Mouse (Mus musculus): ENCODE measurements at regions not wholly inside any gene's neighbourhood (a gene's known extent, or its start where the extent isn't known, plus 50 kb on each side); places are given as distances from the start of the nearest gene placed in this dataset.

DNA sequence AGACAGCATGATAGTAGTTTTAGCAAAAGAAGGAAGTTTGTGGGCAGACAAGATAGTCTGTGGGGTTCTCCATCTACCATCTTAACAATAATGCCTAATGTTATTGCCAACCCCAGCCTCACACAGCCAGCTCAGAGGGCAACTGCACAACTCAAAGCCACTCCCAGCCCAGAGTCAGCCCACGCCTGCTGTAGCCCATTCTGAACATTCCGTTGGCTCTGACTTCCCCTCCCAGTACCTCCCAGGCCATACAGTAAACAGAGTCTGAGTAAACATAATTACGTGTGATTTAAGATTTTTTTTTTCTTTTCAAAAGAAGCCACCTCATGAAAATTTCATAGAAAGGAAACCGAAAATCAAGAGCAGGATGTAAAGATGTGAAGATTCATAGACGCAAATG, 222.3 kb upstream of the Jarid2 start:
- peak; percentile 94 for DNase-seq (ENCODE audit: low read depth)

DNA sequence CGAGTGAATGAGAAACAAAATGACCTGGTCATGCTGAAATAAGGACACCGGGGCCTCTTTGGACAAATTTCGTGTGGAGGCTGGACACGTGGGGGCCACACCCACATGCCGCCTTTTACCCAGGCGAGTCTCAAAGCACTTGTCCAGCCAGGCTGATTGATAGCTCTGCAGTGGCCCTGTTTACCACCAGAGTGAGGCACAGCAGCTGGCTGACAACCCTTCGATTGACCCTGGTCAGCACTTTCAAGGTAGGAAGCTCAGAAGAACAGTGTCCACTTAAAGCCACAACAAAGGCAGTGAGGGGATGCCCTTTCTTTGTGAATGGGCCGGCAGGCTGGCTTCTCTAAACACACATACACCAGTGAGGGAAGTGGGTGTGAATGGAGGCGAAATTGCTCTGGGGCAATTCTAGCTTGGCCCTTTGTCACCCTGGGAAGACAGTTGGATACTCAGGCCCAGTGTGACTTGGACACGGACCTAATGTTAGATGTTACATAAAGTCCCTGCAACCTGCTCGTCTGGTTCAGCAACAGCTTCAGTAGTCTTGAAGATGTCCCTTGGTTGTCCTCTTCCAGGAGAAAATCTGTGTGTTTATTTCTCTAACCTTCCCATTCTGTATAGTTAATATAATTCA, 219.6 kb upstream of the Jarid2 start:
- no peak for DNase-seq (ENCODE audit: low read depth)

DNA sequence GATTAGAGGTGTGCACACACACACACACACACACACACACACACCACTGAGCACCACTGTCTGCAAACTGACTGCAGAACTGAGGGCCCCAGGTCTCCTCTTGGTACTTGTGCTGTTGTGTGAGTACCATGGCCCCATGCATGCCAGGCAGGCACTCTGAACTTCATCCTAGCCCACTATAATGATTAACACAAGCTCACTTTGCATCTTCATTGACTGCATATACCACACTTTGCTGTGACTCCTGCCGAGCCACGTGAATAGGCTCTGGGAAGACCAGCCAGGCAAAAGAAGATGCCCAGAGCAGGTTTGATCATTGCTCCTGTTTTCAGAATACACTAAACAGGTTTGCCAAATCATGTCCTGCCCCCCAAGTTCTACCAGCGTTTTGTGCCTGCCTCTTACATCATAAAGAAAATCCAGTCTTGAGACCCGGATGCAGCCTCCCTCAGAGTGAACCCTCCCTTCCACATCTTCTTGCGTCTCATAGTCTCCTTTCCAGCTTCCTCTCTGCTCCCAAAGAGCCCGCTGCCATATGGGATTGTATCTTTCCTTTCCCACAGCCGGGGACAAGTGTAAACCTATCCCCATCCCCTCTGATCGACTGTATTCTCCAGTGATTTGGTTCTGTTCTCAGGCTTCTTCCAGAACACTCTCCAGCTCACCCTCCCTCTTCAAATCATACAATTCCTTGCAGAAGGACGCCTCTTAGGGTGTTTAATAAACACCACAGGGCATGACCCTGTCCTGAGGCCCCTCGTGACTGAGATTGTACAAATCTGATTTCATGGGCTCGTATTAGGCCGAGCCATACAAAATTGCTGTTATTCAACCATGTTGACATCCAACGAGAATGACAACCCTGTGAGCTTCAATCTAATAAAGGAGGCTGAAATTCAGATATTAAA, 215.6 kb upstream of the Jarid2 start:
- no peak for DNase-seq (ENCODE audit: low read depth)

DNA sequence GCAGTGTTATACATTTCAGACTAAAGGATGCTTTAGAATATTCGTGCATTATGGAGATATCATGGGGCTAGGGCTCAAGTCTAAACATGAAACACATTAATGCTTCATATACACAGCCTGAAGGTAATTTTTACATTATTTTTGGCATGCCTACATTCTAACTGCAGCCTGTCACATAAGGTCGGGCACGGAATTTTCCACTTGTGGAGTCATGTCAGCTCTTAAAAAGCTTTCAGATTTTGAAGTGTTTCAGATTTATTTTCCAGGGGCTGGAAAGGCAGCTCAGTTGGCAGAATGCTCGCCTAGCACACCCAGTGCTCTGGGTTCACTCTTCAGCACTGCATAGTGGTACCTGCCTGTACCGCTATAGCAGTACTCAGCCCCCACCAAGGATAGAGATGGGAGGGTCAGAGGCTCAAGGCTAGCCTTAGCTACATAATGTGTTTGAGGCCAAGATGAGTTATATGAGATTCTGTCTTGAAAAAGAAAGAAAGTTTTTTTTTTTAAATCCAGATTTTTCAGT, 214.6 kb upstream of the Jarid2 start:
- no peak for DNase-seq (ENCODE audit: low read depth)

DNA sequence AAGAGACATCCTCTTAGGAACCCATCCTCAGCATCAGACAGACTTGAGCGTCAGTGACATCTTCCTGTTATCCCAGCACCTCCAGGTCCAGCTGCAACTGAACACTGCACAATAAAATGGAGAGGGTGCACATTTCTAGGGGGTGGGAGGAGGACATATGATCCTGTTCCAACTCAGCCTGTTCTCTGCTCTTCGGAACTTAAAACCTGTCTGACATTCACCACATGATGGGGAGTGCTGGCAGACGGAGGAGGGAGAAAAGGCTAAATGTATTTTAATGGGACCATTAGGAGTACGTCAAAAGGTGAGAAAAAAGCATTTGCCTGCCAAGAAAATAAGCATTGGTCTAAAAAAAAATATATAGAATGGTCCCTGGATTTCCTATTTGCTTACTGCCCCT, 212.4 kb upstream of the Jarid2 start:
- no peak for DNase-seq (ENCODE audit: low read depth)

DNA sequence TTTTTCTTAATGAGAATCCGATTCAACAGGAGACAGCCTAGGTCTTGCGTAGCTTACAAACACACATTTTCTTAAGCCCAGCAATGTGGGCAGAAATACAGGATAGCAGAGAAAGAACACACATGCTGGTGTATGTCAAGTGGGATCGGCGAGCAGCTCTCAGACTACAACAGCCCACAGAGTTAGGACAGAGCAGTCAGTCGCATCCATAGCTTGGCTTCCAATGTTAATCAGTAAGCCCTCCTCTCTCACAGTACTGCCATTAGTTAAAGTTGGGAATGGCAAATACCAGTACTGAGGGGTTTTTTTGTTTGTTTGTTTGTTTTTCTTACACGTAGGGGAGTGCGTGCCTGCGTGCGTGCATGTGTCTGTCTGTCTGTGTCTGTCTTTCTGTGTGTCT, 212.0 kb upstream of the Jarid2 start:
- DNase-seq (ENCODE audit: low read depth), result no peak

DNA sequence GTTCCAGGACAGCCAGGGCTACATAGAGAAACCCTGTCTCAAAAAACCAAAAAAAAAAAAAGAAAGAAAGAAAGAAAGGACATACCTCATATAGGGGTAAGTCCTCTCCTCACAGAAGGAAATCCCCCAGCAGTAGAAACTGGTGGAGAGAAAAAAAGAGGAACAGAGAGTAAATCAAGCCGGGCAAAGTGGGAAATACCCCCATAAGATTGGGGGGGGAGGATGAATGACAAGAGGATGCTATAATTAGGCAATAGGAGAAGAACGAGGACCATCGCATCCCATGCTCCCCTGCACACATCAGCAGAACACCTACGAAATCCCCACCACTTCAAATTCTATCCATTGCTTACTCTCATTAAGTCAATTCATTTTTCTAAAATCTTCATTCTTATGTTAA, 211.1 kb upstream of the Jarid2 start:
- no peak for DNase-seq (ENCODE audit: low read depth)

DNA sequence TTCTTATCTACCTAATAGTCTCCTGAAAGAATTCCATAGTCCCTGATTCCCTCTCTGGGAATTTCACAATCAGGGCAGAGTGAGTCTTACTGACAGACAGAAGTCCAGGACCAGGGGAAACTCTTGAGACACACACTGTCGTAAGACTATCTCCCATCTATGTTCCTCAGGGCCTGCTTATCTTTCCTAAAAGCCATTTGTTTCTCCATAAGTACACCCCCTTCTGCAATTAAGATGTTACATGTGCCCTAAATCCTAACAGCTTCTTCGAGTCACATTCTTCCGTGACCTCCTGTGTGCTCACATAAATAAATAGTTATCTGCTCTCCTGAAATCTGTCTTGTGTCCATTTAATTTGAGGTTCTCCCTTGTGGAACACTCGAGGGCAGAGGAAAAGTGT, 205.8 kb upstream of the Jarid2 start:
- no peak for DNase-seq (ENCODE audit: low read depth)

DNA sequence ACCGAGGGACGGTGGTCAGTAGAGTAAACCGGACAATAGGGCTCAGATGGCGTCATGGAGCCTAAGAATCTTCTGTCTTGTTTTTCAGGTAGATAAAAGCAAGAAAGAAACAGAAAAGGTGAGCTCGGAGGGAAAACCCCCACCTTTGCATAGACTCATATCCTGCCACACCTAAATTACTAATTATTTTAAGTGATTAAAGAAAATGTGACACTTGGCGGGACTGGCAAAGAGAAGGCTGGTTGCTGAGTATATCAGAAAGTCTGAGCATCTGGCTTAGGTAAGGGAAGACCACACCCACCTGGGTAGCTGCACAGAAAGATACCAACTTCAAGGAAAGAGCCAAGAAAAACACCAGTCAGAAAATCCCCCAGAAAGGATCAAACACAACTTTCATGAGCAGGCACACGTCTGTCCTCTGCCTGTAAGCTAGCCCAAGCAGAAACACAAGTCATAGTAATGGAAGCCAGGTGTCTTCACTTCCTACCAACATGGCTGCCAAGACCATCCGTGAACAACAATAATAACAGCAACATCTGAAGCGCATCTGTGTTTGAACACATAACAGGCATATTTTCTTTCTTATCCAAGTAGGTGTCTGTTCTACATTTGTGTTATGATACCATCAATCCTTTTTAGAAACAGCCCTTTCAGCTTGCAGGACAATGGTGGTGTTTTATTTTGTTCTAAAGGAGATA, 198.3 kb upstream of the Jarid2 start:
- DNase-seq (ENCODE audit: low read depth), result peak; percentile 74

DNA sequence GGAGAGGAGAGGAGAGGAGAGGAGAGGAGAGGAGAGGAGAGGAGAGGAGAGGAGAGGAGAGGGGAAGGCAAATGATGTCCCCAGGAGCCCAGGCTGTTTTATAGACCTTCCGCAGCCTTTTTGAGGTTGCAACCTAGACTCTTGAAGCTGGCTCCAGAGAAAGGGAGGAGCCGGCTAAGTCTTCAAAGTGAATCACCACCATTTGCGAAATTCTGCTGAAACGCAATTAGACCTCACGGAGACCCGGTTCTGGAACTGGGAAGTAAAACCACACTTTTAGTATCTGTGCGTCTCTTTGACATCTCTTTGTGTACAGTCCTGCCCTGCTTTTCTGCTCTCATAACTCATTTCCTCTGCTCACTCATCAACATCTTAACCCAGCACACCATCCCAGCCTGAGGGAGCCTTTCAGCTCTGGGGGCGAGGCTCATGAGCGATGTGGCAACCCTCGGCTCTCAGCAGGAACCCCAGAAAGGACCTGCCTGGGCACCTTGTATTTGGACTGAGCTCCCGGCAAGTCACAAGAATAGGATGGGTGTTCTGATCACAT, 196.6 kb upstream of the Jarid2 start:
- DNase-seq (ENCODE audit: low read depth), result peak; percentile 48

DNA sequence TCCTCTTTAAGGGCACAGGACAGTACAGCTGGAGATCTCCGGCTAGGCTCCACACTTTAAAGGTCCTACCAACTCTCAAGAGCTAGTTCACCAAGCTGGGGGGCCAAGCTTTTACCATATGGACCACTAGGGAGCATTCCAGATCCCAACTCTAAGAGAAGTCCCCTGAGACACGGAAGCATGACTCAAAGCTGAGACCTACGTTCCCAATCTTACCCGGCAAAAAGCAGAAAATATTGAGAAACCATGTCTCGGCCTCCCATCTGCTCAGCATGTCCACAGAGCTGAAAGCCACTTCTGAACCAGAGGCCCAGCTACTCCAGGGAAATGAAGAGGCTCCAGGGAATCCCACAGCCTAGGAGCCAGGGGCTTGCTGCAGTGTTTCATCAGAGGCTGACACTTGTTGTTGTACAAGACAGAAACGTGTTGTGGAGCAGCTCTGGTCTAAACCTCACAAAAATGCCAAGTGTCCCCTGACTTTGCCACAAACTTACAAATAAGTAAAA, 194.6 kb upstream of the Jarid2 start:
- DNase-seq (ENCODE audit: low read depth), result no peak

DNA sequence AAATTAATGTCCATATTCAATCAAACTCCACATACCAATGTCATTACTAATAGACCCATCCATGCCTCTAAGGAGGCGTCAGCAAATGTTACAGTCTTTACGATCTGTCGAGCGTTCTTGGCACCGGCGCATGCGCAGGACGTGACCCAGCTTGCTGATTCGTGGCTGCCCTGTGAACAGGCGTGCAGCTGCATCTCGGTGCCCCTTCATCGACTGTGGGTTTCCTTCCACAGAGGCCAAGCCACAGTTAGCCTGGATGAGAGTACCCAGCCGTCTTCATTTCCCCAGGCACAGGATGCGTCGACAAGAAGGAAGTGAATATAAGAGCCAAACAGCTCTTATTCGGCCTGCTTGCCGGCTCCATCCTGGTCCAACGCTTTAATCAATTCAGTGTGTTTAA, 193.8 kb upstream of the Jarid2 start:
- DNase-seq (ENCODE audit: low read depth), result peak; percentile 92

DNA sequence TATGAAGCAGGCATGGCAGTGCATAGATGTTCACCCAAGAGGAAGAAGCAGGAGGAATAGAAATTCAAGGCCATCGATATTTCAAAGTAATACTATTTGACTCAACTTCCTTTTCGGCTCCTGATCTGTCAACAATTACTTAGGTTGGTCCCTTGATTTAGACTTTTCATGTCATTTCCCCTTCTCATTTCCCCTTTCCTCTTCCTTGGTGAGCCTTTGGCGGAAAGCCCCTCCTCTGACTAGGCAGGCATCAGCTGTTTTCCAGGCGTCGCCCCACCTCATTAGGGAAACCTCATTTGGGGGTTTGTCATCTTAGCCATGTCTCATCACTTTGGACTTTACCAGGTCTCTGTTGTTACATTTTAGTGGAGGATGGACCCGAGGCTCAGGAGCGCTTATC, 191.0 kb upstream of the Jarid2 start:
- DNase-seq (ENCODE audit: low read depth), result no peak

DNA sequence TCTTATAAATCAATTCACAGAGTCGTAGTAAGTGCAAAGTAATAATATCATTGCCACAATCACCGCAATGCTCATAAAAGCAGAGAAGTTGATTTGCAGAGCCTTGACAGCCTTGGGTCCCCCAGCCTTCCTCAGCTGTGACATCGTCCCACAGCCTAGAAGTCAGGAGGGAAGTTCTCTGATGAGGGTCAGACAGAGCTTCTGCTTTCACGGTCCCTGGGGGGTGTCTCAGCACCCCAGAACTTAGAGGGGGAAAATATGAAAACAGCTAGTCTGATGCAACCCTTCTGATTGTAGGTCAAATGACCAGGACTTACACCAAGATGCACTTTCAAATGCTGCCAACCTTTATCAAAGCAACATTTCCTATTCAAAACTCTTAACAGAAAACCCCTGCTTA, 188.9 kb upstream of the Jarid2 start:
- DNase-seq (ENCODE audit: low read depth), result no peak

DNA sequence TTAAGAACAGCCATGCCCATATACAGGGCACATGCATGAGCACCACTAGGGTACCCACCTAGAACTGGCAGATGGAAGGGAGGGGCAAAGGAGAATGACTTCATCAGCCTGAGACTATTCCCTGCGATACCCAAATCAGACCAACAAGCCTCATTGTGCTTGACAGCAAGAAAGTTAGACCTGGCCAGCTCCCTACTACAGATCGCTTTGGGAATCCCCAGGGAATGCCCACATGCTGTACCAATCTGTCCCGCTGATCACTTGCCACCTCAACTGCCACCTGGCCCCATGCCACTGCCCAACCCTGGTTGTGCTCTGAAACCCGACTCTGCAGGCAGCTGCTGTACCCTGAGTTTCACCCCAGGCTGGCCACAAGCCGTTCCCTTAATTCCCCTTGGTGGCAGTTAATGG, 188.0 kb upstream of the Jarid2 start:
- DNase-seq (ENCODE audit: low read depth), result peak; percentile 45

DNA sequence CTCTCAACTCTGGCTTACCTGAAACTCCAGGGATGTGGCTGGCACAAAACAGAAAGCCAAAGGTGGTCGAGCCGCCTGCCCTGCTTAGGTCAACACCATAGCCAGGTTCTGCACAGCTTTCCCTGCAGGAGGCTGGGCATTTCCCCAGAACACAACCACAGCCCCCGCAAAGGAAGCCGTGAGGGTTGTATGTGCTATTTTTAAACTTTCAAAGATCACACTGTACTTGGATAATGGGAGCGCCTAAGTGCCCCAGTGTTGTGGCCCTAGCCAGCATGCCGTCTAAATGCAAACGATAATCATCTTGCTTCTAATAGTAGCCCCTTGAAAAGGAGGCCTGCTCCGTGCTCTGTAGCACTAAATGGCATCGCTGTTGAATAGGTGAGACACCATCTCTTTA, 184.5 kb upstream of the Jarid2 start:
- DNase-seq (ENCODE audit: low read depth), result no peak

DNA sequence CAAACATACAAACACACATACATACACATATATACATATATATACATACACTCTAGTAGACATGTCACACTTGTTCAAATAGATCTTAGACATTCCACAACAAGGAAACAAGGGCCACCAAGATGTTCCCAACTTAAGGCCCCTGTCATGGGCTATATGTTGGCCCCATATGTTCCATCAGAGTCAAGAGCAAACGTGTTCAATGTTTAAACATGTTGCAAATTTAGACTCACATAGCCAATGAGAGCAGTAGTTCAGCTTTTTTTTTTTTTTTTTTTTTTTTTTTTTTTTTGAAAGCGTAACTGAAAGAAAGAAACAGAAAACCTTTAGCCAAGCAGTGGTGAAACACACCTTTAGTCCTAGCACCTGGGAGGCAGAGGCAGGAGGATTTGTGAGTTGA, 183.0 kb upstream of the Jarid2 start:
- peak; percentile 33 for DNase-seq (ENCODE audit: low read depth)

DNA sequence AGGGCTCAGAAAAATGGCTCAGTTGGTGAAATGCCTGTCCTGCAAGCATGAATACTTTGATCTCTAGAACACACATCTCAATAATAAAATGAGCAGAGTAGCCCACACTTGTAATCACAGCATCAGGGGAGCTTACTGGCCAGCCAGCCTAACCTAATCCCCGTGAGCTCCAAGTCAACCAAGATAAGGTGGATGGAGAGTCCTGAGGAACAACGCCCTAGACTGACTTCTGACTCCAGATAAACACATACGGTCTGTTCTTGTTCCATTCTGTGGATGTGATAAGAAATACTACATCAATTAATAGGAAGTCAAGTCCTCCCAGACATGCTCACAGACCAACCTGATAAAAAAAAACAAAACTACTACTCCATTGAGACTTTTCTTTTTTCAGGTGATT, 180.4 kb upstream of the Jarid2 start:
- no peak for DNase-seq (ENCODE audit: low read depth)

DNA sequence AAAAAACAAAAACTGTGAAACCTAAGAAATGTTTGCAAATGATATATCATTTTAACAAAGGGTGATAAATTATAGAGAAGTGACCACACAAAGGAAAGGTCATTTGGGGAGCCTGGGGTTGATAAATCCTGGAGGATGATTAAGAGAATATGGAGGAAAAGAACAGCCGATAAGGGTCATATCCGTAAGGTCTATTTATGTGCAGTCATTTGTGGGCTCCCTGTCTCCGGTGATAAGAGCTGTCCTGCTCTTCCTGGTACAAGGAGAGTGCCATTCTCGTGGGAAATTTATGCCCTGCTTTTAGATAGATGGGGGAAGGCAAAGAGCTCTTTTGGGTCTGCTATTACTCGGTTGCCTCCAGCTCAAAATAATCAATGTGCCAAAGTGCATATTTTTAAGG, 175.9 kb upstream of the Jarid2 start:
- no peak for DNase-seq (ENCODE audit: low read depth)

DNA sequence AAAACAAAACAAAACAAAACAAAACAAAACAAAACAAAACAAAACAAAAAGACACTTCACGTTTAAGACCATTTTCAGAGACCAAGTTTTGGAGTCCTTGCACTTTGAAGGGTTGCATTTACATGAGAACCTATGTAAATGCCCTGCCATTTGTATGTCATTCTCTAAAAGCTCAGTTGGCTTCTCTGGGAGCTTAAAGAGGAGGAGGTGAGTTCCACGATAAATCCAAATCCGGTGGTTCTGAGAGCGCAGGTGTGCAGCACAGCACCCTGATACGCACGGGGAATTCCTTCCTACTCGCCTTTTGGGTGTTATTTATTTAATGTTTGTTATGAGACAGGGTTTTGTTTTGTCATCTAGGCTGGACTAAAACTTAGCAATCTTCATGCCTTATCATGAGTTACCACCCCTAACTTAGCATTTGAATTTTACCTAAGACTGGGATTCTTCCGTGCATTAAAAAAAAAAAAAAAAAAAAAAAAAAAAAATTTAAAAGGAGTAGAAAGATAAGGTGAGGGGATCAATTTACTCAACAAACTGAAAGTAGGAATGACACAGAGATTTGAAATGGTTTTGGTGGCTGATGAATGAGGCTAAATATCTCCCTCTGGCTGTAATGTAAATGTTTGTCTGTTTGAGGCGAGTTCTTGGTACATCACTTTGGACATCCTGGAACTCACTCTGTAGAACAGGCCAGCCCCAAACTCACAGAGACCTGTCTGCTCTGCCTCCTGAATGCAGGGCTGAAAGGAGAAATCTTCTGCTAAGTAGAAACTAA, 174.4 kb upstream of the Jarid2 start:
- DNase-seq (ENCODE audit: low read depth), result no peak

DNA sequence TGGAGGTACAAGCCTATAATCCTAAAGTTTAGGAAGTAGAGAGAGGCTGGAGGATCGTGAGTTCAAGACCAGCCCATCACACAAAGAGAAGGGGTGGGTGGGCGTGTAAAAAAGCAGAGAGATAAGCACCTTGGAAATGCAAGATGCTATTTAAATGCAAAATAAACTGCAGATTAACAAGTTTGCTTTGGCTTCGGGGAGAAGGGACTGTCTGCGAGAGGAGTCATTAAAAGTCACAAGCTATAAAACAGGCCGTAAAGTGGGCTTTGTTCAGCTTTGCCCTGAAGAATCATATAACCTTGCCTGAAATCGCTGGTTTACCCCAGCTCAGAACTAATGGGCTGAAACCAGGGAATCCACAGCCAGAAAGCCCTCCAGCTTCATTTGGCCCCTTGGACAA, 173.3 kb upstream of the Jarid2 start:
- DNase-seq (ENCODE audit: low read depth), result no peak

DNA sequence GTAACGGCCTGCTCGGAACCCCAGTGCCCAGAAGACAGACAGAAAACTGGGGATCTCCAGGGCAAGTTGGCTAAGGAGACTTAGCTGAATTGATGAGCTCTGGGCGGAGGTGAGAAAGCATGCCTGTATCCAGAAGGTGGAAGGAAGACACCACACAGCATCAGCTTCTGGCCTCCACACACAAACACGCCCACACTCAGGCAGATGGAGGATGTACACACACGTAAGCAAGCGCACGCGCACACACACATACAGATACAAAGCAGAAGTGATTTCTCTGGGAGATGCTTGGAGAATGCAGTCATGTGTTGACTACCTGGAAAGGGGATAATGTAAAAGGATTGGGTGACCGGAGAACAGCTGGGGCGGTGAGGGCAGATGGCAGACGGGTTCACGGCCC, 171.2 kb upstream of the Jarid2 start:
- peak; percentile 62 for DNase-seq (ENCODE audit: low read depth)

Measured in induced T-regulatory cell, adult 2 months (primary cell).